Mouse (Mus musculus): ENCODE data around the gene Ankrd16.

Ankrd16 gene

DNA sequence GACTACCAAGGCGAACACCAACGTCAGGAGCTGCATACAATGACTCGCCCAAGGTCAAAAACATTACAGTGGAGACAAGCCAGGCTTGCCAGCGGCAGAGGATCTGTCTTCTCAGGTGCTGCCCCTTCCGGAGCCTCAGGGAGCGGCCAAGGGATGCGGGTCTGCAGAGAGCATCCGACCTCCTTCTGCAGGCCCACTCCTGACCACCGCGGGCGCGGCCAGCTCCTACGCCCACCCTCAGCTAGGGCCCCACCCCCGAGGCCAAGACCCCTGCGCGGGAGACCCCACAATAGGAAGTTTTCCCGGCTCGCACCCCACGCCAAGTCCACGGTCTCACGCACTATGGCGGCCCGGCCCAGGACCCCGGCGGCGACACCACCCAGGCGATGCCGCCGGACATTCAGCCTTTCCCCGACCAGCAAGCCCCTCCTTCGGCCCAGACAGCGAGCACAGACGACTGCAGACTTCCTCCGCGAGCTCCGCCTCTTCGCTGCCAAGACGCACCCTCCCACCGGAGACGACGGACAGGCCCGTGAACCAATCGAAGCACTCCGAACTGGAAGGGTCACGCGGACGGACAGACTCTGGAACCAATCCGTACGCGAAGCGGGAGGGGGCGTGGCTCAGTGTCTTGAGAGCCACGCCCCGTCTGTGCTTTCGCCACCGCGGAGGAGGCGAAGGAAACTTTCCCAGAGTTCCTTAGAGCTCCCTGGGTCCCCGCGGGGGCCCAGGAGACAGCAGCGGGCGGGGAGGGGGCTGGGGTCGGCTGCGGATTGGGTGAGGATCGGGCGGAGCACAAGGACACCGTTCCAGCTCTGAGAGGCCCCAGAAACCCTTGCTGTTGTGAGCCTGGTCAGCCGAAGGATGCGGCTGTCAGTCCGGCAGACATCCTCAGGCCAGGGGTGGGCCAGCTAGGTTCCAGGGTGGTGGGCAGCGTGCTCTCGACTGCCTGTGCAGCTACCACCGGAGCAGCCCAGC is at the start of gene Ankrd16, which contains the start of gene Fbh1:
Gene Ankrd16 (plus strand): TSS at position 786 of the 978 bp plus-strand sequence.
Gene Fbh1 (minus strand): TSS at position 492 of the 978 bp plus-strand sequence.
- peak; percentile 100 for DNase-seq

DNA sequence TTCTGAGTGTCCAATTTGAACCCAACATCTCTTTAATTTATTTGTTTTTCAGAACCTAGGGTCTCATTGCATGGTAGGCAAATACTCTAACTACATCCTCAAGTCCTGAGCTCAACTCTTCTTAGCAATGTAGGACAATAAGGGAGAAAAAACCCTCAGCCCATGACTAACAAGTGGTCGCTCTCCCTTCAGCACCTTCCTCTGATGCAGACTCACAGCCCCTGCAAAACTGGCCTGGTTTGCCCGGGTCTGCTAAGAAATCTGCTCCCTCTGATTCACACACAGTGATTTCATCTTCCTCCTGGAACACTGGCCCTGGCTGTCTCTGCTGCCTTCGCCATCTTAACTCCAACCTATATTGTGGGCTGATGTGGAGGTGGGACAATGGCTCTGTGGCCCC is 48.6 kb upstream of the Ankrd16 start:
- DNase-seq: no peak

DNA sequence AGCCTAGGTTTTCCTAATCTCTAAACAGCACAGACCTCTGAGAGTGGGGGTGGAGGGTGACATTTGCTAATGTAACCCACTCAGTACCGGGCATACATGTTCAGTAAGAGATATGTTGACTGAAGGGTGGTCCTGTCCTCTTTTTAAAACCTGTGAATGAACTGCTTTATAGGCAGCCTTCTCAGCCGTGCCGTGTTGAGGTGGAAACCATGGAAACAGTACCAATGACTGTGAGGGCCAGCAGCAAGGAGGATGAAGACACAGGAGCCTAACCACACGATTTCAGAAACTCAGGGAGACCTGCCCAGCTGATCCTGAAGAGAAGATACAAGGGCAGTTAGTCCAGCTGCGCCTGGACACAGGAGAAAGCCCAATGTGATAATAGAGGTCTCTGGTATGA is 44.7 kb upstream of the Ankrd16 start:
- no peak for DNase-seq

DNA sequence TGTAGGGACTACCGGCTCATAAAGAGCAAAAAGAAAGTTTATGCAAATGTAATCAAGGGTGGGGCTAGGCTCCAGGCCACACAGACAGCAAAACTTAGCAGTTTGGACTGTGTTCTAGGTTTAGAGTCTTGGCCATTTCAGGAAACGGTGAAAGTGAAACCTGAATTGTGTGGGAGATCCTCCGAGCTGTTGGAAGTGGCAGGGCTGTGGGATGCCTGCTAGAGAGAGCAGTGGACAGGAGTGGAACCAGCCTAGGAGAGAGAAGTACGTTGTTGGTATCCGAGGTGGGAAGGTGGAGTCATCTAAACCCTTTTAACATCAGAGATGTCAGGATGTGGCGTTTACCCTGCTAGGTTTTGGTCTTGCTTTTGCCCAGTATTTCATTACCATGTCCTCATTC is 41.8 kb upstream of the Ankrd16 start:
- no peak for DNase-seq

DNA sequence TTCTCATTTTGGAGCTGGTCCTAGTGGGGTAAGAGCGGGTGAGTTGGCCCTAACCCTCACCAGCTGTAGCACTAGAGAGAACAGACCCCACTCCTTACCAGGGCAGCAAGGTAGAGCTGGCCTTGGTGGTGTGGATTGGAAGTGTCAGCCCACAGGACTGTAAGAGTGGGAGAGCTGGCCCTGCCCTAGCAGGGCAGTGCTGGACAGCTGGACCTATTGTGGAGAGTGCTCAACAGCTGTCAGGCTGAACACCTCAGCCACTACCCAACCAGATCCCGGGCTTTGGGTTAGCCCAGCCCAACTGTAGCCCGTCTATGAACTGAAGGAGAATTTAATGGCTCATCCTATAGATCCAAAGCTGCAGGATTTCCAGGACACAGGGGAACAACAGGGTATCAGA is 38.9 kb upstream of the Ankrd16 start:
- DNase-seq: no peak

DNA sequence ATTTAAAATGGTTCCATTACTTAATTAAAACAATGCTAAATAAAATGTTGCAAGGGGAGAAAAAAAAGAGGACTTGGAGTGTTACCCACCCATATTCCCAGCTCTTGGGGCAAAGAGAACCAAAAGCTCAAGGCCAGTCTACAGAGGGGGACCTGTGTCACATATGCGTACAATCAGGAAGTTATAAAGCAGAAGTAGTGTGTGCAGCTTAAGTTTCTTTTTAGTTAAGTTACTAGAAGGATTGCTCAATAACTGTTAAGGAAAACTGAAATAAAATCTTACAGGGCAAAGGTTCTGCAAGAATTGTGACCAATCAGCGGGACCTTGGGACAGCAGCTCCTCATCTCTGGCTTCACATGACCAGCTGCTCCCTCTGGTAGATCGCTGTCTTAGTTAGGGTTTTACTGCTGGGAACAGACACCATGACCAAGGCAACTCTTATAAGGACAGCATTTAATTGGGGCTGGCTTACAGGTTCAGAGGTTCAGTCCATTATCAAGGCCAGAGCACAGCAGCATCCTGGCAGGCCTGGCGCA is 38.1 kb upstream of the Ankrd16 start:
- DNase-seq: no peak

DNA sequence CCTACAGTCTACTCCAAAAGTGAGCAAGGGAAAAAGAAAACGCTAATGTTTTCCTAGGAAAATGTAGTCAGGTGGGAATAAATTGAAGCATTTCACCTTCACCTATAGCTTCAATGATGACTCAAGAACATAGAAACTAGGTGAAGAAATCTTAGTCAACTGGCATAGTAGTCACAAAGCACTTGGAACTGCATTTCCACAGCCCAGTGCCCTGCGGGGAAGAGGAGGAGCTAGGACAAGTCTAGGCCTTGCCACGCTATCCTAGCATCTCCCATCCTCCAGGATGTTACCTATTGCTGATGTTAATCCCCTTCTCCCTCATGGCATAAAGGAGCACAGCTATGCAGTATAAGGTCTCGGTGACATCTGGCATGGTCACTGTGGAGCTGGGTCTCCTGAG is 15.1 kb upstream of the Ankrd16 start:
- DNase-seq: no peak

DNA sequence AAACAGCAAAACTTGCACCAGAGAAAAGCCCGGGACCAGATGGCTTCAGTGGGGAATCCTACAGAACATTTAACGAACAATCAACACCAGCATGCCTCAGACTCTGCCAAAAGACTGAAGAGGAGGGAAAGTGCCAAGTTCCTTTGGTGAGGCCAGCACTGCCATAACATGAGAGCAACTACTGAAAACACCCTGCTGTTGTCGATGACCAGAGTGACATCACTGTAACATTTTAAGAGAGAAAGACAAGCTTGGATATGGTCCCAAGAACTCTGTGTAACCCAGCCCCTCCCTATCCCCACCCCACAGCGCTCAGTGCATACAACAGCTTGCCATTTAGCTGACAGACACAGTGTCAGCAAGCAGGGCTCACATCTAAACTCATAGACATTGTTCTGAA is 12.0 kb upstream of the Ankrd16 start:
- peak; percentile 16 for DNase-seq

DNA sequence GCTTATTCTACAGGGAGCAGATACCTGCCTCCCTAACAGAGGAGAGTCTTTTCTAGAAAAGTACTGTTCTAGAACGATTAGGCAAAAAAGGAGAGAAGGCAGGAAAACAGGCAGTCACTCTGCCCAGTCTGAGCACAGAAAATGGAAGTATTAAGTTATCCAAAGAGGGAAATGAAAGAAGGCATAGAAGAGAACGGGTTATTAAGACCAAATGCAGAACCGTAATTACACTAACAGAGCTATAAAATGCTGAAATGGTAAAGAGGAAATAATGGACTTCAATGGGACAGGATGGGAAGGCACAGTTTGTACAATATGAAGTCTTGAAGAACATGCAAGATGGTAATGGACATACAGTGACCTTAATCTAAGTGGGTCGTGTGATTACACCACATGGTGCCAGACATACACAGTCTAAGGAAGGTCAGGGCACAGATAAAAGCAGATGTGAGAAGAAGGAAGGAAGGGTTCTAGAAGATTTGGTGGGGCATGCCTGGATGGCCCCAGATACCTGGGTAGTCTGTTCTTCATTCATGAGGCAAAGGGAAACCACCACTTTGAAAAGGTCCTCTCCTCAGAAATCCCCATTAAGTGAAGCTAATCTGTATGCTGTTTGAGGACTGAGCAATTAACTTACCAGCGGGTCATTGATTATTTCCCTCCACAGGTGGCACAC is 11.1 kb upstream of the Ankrd16 start:
- DNase-seq: no peak

DNA sequence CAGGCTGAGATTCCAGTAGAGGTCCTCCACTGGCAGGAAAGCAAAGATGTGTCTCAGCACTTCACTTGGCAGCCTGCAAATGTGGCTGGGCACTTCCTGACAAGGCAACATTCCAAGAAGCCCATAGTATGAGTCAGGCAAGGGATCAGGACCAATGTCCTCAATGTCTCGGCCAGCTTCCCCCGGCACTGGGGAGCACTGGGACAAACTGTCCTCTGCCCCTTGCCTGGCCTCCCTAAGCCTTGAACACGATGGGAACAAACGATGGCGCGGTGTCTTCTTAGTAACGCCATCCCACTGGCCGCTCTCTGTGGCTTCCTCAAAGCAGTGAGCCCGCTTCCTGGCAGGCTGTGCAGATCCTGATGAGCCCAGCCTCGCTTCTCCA is 10.5 kb upstream of the Ankrd16 start:
- DNase-seq: no peak

DNA sequence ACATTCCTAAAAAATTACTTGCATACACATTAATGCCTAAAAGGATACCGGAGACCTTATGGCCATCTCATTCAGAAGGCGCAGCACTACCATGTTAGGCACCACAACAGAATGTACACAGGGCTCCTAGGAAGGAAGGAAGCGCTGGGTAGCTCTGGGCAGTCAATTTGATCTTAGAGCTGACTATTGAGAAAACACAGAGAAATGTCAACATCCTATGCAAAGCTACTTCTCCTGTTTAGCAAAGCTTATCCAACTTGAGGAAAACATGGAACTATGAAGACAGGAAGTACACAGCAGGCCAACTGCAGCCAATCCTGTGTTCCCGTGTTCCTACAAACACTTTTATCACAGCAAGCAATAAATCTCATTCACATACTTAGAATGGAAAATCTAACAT is 6.0 kb upstream of the Ankrd16 start:
- DNase-seq: no peak

DNA sequence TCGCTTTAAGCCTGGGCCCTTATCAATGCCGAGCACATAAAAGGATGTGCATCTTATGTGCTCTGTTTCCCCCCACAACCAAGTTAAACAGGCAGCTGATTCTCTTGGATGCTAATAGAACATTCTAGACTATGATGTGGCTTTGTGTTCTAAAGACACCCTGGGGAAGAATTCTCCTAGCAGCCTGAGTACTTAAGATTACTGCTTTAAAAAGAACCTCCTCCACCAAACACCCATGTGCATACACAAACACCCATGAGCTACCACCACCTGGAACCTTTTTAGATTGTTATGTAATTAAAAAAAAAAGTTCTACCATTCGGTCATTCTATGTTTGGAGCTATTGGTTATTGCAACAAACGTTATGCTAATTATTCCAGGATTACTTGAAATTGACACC is 5.3 kb upstream of the Ankrd16 start:
- no peak for DNase-seq

DNA sequence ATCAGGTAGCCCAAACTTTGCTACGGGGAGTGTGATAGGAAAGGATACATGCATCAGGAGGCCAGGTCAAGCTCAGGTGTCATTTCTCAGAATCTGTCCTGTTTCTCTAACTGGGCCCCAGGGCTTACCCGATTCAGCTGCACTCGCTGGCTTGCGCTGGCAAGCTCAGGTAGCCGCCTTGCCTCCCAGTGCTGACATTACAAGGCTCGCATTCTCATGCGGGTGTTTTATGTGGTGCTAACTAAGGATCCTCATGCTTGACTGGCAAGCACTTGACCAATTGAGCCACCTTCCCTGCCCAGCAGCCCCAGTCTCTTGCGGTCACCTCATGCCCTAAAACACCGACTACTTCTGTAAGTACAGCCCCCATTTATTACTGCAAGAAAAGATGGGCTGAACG is 3.2 kb upstream of the Ankrd16 start:
- DNase-seq: no peak

DNA sequence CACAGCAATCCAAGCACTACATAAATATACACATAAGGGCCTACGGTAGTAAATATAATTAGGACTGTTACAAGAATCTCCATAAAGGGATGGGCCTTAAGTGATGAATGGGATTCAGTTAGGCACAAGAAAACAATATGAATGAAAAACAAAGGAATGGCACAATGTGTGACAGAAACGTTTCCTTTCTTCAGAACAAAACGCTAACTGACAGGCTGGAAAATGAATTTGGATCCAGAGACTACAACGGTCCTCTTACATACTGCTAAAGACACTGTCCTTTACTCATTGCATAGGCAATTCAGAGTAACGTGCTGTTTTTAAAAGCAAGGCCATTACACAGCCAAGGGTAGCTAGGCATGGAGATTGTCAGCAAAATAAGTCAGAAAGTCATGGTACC is 2.6 kb upstream of the Ankrd16 start:
- DNase-seq: no peak

DNA sequence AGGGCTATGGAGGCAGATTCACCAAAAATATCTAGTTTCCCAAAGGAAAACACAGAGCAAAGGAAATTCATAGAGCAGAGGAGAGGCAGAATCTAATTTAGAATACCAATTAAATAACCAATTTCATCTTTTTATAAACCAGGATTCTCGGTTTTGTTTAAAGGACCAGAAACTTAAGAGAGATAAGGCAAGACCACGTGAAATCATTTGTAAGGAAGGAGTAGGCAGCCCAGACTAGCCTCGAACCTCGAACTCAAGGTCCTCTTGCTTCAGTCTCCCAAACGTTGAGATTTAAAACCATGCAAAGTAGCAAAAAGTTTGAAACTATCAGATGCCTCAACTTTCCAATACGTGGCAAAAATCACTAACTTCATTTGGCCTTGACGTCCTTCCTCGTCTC is 1.3 kb upstream of the Ankrd16 start:
- DNase-seq: no peak

DNA sequence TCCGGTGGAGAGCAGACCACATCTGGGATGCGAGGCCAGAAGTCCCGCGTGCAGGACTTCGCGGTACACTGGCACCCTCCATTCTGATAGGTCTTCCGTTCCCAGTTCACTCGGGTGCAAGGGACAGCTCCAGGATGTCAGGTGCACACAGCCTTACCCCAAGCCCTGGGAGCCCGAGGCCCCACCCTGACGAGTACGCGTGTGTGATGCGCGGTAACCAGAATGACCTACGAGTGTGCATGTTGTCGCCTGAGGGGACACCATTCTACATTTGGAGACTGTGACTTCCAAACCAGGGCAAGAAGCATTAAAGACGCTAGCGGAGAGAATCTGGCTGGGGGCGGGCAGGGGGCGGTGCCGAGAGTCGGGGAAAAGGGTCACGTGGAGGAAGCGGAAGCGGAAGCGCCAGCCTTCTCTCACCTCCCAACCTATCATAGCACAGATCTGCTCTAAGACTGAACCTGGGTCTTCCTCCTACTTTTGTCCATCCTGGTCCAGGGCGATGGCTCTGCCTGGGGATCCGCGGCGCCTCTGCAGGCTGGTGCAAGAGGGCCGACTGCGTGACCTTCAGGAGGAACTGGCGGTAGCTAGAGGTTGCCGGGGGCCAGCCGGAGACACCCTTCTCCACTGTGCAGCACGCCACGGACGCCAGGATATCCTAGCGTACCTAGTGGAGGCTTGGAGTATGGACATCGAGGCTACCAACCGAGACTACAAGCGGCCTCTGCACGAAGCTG is 579 bp downstream of the Ankrd16 start:
- peak; percentile 85 for DNase-seq

DNA sequence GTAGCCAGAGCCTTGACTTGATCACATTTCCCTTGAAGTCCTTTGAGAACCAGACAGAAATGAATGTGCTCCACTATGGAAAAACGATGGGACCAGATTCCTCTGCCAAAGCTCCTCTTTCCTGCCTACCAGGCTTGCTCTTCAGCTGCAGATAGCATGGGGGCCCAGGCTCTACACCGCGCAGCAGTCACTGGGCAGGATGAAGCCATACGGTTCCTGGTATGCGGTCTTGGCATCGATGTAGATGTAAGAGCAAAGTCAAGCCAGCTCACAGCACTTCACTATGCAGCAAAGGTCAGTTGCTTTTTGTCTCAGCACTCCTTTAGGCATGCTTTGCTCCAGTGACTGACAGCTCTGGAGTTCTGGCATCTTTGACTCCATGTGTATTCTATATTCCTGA is 6.5 kb downstream of the Ankrd16 start:
- no peak for DNase-seq

DNA sequence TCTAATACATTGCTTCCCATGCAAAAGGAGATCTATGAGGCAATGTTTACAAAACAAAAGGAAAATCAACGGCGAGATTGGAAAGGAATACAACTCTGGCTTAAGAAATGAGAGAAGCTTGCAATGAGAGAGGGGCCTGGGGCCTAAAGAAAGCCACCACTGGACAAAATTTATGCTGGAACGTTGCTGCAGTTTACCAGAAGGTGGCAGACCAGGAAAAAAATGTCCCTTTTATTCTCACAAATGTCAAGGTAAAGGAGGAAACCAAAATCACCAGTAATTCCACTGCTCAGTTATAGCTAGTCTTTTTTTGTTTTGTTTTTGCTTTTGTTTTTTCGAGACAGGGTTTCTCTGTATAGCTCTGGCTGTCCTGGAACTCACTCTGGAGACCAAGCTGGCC is 17.0 kb downstream of the Ankrd16 start:
- DNase-seq: no peak

DNA sequence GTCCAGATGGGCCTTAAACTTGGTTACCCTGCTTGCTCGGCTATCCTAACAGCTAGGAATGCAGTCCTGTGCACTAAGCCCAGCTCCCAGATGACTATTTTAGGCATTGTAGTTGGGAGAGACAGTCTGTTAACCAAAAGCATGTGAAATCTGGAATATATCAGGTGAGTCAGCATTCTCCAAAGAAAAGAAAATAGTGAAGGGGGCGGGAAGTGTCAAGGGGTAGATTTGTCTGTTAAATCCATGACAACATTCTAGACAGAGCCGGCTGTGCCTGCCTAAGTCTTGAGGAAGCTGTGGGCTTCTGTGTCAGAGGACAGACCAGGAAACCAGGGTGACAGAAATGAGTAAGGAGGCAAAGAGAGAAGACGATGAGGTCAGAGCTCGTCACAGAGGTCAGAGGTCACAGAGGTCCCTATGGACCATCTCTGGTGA is 20.3 kb downstream of the Ankrd16 start:
- DNase-seq: no peak

DNA sequence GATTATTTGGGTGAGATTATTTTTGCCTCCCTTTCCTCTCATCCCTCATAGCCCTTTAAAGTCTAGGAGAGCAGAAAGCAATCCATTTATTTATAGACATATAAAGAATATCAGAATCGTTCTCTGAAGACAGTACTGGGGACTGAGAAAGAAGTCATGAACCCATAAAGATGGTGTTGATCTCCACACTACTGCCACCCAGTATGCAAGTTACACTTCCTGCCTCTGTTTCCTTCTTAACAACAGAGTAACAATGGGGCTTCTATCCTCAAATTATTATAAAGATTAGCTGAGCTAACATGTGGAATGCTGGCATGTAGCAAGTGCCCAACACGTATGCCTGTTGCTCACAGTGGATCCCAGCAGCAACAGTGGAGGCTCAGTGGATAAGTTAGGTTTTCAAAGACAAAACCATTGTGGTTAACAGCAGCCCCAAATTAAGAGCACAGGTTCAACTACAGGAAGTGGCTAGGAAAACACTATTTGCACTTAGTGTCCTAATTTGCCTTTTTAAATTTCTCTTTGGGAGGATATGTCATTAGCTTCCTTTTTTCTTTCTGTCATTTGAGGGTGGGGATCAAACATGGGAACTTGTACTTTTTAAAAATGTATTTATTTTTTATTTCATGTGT is 23.7 kb downstream of the Ankrd16 start:
- no peak for DNase-seq

Data from right cerebral cortex, postnatal 25 days (tissue).